In genomic region chr16:20549161-20549560, GRCm38 (mm10) we compare ENCODE assay signal across 10 mouse cellular contexts. TPM values are rescaled to one million over a fixed set of nuclear protein-coding genes. Genes with fewer than 3 reads are reported as not detected.
A peak's percentile ranks its signal among the peaks of the same experiment; 100 is the strongest.
DNase-seq lines count a peak whose midpoint lies in the region; ATAC-seq and TF ChIP-seq lines count a peak whose summit lies in the region.
"Had no signal": no experiment of that assay in that cellular context is flagged by ENCODE, and none has a peak within 500 bp of the region (broad histone marks: within the 10 kb centered on the region; RNA-seq: fewer than 3 reads in every experiment).

No protein-coding gene starts in this region.

- WGBS in forebrain, embryonic 14.5 days, result 53% methylated on average over 9 of the region's 9 CpGs
- WGBS in liver, embryonic 13.5 days (ENCODE audit: insufficient replicate concordance), result 42% methylated on average over 9 of the region's 9 CpGs

- no peak overlapping the region for H3K27ac ChIP-seq in forebrain, embryonic 14.5 days (ENCODE audit: low read depth, low read length)
- H3K27ac ChIP-seq in liver, embryonic 13.5 days, result peak overlapping the region; percentile 75

- H3K4me2 ChIP-seq in forebrain, embryonic 14.5 days (ENCODE audit: low read length), result peak overlapping the region; percentile 94
- H3K4me2 ChIP-seq in liver, embryonic 13.5 days, result peak overlapping the region; percentile 87

- peak overlapping the region; percentile 87 for H3ac ChIP-seq in C2C12 (ENCODE audit: control insufficient read depth, insufficient read length, low read depth)

- peaks cover 15% of the 10 kb centered on the region for H3K79me2 ChIP-seq in C2C12 (ENCODE audit: control insufficient read depth, insufficient read depth)

- no peaks in the 10 kb centered on the region for H3K9me3 ChIP-seq in forebrain, embryonic 14.5 days (replicated peaks; ENCODE audit: control insufficient read depth, low read length)
- no peaks in the 10 kb centered on the region for H3K9me3 ChIP-seq in liver, embryonic 13.5 days (replicated peaks)

- TF ChIP-seq CTCF in C2C12 (IDR thresholded peaks at IDR 0.05; ENCODE audit: control insufficient read depth, insufficient read depth, insufficient read length), result no peak

- H3K4me1 ChIP-seq in forebrain, embryonic 14.5 days (ENCODE audit: control insufficient read depth, insufficient read depth, low read length), result peaks cover 10% of the 10 kb centered on the region
- H3K4me1 ChIP-seq in liver, embryonic 13.5 days (replicated peaks), result peaks cover 33% of the 10 kb centered on the region

- H3K27me3 ChIP-seq in C2C12 (ENCODE audit: control insufficient read depth, insufficient read depth, insufficient read length), result no peaks in the 10 kb centered on the region
- no peaks in the 10 kb centered on the region for H3K27me3 ChIP-seq in forebrain, embryonic 14.5 days (replicated peaks; ENCODE audit: control insufficient read depth, insufficient read depth, low read length)
- no peaks in the 10 kb centered on the region for H3K27me3 ChIP-seq in liver, embryonic 13.5 days

- H3K4me3 ChIP-seq in C2C12 (ENCODE audit: insufficient read depth, poor library complexity, severe bottlenecking), result peak overlapping the region; percentile 66
- H3K4me3 ChIP-seq in forebrain, embryonic 14.5 days (ENCODE audit: low read depth, low read length), result peak overlapping the region; percentile 79
- peak overlapping the region; percentile 75 for H3K4me3 ChIP-seq in liver, embryonic 13.5 days (replicated peaks)

- no peak for ATAC-seq in forebrain, embryonic 14.5 days
- no peak for ATAC-seq in liver, embryonic 13.5 days (ENCODE audit: low read depth)

- peak overlapping the region; percentile 85 for H3K9ac ChIP-seq in forebrain, embryonic 14.5 days (ENCODE audit: low read length)
- H3K9ac ChIP-seq in liver, embryonic 13.5 days, result peak overlapping the region; percentile 77

- H3K36me3 ChIP-seq in C2C12 (ENCODE audit: control insufficient read depth, insufficient read depth), result peaks cover 54% of the 10 kb centered on the region
- H3K36me3 ChIP-seq in forebrain, embryonic 14.5 days (ENCODE audit: control insufficient read depth, insufficient read depth, low read length), result peaks cover 63% of the 10 kb centered on the region
- peaks cover 63% of the 10 kb centered on the region for H3K36me3 ChIP-seq in liver, embryonic 13.5 days

- intact Hi-C loops in heart, postnatal 36 days (cut with DNase I), result loop anchor here (2.0 to 5.0 kb wide), 4 partner anchors 30 to 122 kb away; partner anchors contain the start of genes Abcc5, Alg3, Eef1akmt4 and Eif2b5

- peak; percentile 86 for DNase-seq in heart, adult 11 months
- no peak for DNase-seq in heart, postnatal 36 days
- DNase-seq in forebrain, embryonic 14.5 days (ENCODE audit: low spot score), result no peak
- DNase-seq in liver, embryonic 13.5 days, result no peak
- no peak for DNase-seq in Muller cell, postnatal 12 days (ENCODE audit: inconsistent ontology term)
- DNase-seq in cerebellum, adult 18-20 months, result no peak
- DNase-seq in right cerebral cortex, postnatal 10 days (ENCODE audit: low spot score in 2 of 2), result no peak
- DNase-seq: cerebellum, postnatal 10 days; left cerebral cortex, postnatal 4 days had no signal

- peaks cover 10% of the 10 kb centered on the region for H3K79me3 ChIP-seq in C2C12 (ENCODE audit: low read depth)

TF ChIP-seq in C2C12, 6 proteins besides CTCF, POLR2A, EP300 and RAD21:
- TF ChIP-seq MAX (IDR thresholded peaks at IDR 0.05) (no peak), FOSL1 (IDR thresholded peaks at IDR 0.05; ENCODE audit: insufficient read depth, low read length, poor library complexity, severe bottlenecking) (no peak), USF1 (IDR thresholded peaks at IDR 0.05; ENCODE audit: low read depth) (no peak), MYOG (IDR thresholded peaks at IDR 0.05; ENCODE audit: control insufficient read depth, extremely low read depth, insufficient read length) (no peak), CEBPB (IDR thresholded peaks at IDR 0.05; ENCODE audit: low read depth) (no peak), MYOD1 (IDR thresholded peaks at IDR 0.05; ENCODE audit: control insufficient read depth, insufficient read length, low read depth) (no peak)

RNA-seq across cellular contexts. Expression of gene Abcf3, which starts 0.8 kb away (rescaled TPM):
- total RNA-seq in heart, postnatal 36 days (2021), result 10 to 100 TPM; 62.6 to 65.9 TPM
- 37.1 TPM for polyA plus RNA-seq in C2C12 (2012; fragmentation: generic; extraction: Trizol)
- polyA plus RNA-seq in forebrain, embryonic 14.5 days (2014; fragmentation: Nextera tagmentation; extraction: Ambion mirVana), result 64.8 and 74.4 TPM in 2 replicates
- 27.0 and 27.9 TPM in 2 replicates for polyA plus RNA-seq in liver, embryonic 13.5 days (2015; fragmentation: Nextera tagmentation; extraction: Ambion mirVana)

RNA-seq across cellular contexts. Expression of gene Ap2m1, which starts 13.9 kb away (rescaled TPM):
- 100 to 1,000 TPM; 210 to 214 TPM for total RNA-seq in heart, postnatal 36 days (2021)
- polyA plus RNA-seq in C2C12 (2012; fragmentation: generic; extraction: Trizol), result 556 TPM
- polyA plus RNA-seq in forebrain, embryonic 14.5 days (2014; fragmentation: Nextera tagmentation; extraction: Ambion mirVana), result 1,206 and 1,335 TPM in 2 replicates
- 413 and 466 TPM in 2 replicates for polyA plus RNA-seq in liver, embryonic 13.5 days (2015; fragmentation: Nextera tagmentation; extraction: Ambion mirVana)

RNA-seq across cellular contexts. Expression of gene Dvl3, which starts 32.4 kb away (rescaled TPM):
- total RNA-seq in heart, postnatal 36 days (2021), result 10 to 100 TPM; 44.9 to 47.2 TPM
- 15.8 TPM for polyA plus RNA-seq in C2C12 (2012; fragmentation: generic; extraction: Trizol)
- polyA plus RNA-seq in forebrain, embryonic 14.5 days (2014; fragmentation: Nextera tagmentation; extraction: Ambion mirVana), result 25.3 and 26.0 TPM in 2 replicates
- polyA plus RNA-seq in liver, embryonic 13.5 days (2015; fragmentation: Nextera tagmentation; extraction: Ambion mirVana), result 3.7 and 4.8 TPM in 2 replicates

RNA-seq across cellular contexts. Expression of gene Vwa5b2, which starts 40.1 kb away (rescaled TPM):
- under 1 TPM in 1 of 2 experiments, not detected in 1; 0.05 TPM for total RNA-seq in heart, postnatal 36 days (2021)
- polyA plus RNA-seq in C2C12 (2012; fragmentation: generic; extraction: Trizol), result 0.11 TPM
- polyA plus RNA-seq in forebrain, embryonic 14.5 days (2014; fragmentation: Nextera tagmentation; extraction: Ambion mirVana), result 1.3 and 4.1 TPM in 2 replicates
- polyA plus RNA-seq in liver, embryonic 13.5 days (2015; fragmentation: Nextera tagmentation; extraction: Ambion mirVana), result 0.21 and 0.23 TPM in 2 replicates

RNA-seq across cellular contexts. Expression of gene Eif2b5, which starts 50.5 kb away (rescaled TPM):
- total RNA-seq in heart, postnatal 36 days (2021), result 10 to 100 TPM; 54.4 to 64.3 TPM
- 108 TPM for polyA plus RNA-seq in C2C12 (2012; fragmentation: generic; extraction: Trizol)
- polyA plus RNA-seq in forebrain, embryonic 14.5 days (2014; fragmentation: Nextera tagmentation; extraction: Ambion mirVana), result 90.3 and 92.1 TPM in 2 replicates
- 71.1 and 75.5 TPM in 2 replicates for polyA plus RNA-seq in liver, embryonic 13.5 days (2015; fragmentation: Nextera tagmentation; extraction: Ambion mirVana)
